Mouse (Mus musculus) WW6 (cell line): ENCODE data around the gene Mrpl27.
"Not testable (repeated sequence)": the region's sequence is repeated elsewhere in the genome, so short reads cannot be mapped to it uniquely, and the experiment has no call there.

ENCODE experiments used
- DNase-seq: peaks from one replicate; pipeline ENCODE4 v3.0.0-alpha.2; 2013; ENCODE audit warnings: low read depth, low spot score

The Mrpl27 gene

DNA sequence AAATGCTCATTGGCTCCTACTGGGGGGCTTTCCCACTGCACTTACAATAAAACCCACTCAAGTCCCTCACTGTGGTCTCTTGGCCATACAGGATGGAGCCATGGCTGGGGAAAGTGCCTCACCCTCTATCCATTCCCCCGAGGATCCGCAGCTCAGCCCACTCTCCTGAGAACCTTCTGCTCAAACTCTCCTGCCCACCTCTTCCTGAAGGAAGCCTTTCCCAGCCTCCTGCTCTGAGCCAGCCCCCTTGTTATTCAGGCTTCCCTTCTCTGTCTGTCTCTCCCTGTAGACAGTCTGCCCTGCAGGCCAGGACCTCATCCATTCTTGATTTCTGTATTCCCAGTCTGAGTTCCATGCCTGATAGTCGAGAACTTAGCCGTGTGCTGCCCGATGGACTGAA, 21.4 kb downstream of the Mrpl27 start:
- no peak for DNase-seq

DNA sequence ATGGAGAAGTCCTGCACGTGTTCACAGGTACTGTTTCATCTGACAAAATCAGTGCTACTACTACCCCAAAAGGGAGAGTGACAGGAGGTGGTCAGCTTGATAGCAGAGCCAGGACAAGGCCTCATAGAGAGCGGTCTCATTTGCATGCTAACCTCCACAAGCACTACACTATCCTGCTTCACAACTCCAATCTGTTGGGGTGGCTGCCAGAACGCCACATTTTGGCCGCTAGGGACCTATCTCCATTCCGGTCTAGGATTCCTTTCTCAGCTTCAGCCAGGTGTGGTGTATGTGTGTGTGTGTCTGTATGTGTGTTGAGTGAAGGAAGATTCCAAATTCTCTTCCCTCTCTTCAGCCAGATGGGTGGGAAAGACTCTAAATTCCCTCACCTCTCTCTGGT, 21.9 kb downstream of the Mrpl27 start:
- no peak for DNase-seq

DNA sequence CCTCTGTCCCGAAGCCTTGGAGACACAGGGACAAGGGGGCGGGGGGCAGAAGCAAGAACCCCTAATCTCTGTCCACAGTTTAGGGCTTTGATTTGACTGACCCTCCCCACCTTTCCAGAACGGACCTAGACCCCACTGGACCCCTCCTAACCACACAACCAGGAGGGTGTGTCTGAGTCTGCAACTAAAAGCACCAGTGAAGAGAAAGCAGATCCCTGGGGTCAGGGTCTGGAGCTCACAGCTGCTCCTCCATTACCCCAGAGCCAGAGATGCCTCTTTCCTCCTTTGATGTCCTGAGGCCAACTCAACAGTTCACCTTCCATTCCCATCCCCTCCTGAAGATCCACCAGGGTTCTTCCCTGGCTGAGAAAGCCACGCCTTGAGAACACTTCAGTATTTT, 22.7 kb downstream of the Mrpl27 start:
- no peak for DNase-seq

DNA sequence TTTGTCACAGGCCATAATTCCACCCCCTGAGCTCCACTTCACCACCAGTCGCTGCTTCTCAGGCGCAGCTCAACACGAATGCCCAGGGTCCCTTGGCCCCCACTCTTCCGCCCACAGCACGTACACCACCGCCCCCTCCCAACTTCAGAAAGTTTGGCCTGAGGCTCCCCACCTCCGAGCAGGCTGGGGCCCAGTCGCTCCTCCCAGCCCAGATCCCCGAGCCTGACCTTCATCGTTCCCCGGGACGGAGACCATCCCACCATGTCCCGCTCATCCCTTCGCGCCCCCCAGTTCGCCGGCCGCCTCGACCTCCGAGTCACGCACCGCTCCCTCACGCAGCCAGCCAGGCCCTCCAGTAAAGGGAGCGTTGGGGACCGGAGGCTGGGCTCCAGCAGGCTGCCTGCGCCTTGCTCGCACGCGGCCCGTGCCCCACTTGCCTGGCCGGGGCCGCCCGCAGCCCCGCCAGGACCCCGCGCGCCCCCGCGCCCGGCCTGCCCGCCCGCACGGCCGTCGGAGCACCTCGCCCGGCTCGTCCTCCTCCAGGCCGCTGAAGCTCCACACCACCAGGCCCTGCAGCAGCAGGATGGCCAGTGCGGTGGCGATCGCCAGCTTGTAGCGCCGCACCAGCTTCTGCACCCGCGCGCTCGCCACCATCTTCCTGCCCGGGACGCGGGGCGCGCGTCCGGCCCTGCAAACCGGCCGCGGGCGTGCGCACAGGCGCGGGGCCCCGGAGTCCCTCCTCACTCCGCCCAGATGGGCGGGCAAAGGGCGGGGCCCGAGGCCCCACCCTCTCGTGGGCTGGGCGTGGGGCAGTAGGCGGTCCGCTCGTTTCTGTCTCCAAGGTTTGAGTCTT, 23.4 kb downstream of the Mrpl27 start, which contains the start of gene Xylt2:
TSS of gene Xylt2 (minus strand) at position 762 of the 853 bp plus-strand sequence.
- peak; percentile 84 for DNase-seq

DNA sequence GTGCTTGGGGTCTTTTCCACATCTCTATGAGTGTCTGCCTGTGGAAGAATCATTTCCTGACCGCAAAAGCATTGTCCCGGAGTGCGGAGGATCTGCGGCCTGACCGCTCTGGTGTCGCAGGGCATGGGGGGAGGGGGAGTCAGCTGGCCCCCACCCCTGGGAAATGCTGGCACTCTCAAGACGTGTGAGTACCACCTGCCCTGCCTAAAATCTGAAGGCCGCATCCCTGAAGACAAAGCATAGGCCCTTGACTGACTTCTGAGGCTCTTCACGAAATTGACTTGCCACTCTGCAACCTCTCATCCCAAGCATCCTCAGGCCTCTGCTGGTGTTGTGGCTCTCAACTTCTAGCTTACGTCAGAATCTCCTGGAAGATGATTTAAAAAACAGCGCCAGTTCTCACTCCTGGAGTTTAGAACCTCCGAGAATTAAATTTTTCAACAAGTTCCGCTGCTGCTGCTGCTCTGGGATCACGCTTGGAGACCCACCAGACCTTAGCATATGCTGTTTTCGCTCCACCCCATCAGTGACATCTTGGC, 24.1 kb downstream of the Mrpl27 start:
- DNase-seq: no peak

DNA sequence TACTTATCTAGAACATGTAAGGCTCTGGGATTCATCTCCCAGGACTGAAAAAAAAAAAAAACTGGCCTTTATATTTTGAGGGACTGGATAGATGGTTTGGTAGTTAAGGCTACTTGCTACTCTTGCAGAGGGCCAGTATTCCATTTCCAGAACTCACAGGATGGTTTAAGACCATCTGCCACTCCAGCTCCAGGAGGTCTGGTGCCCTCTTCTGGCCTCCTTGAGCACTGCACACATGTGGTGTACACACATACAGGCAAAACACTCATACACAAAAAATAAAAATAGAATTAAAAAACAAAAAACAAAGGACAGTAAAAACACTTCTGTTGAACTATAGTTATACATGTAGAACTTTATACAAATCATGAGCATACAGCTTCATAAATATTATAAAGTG, 27.1 kb downstream of the Mrpl27 start:
- DNase-seq: no peak

DNA sequence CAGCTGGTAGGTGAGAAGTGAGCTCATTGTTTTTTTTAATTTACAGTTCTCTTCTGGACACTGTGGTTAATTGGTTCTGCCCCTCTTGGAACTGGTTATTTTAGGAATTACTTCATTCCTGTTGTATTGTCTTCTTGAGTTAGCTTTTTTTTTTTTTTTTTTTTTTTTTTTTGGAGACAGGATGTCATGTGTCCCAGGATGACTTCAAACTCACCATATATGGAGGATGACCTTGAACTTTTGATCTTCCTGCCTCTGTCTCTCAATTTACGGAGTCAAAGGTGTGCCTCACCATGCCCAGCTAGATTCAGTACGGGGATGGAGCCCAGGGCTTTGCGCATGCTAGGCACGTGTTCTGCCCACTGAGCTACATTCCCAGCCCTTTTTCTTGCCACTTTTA, 28.1 kb downstream of the Mrpl27 start:
- no peak for DNase-seq

DNA sequence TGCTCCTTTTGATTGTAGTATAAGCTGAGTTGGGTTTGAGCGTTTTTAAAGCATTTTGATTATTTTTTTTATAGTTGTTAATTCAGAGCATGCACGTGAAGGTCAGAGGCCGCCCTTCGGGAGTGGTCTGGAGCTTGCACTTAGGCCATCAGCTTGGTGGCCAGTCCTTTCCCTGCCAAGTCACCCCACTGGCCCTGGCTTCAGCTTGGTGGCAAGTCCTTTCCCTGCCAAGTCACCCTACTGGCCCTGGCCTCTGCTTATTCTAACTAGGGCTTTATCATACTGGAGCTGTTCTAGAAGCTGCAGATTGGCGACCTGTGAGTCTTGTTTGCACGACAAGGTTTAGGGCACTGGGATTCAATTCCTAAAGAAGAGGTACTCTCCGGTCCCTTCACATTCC, 28.9 kb downstream of the Mrpl27 start:
- no peak for DNase-seq

DNA sequence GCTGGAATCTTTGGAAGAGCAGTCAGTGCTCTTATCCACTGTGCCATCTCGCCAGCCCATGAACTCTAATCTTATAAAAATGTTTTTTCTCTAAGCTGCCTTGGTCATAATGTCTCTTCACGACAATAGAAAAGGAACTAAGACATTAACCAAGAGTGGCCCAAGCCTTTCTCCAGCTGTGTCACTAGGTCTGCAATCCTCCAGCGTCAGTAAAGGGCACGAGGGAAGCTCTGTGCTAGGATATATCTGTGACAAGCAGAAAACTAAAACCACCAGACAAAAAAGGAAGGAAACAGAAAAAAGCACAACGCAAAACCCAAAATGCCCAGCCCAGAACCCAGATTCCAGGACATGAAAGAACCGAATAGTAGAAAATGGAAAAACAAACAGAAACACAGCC, 33.6 kb downstream of the Mrpl27 start:
- no peak for DNase-seq

DNA sequence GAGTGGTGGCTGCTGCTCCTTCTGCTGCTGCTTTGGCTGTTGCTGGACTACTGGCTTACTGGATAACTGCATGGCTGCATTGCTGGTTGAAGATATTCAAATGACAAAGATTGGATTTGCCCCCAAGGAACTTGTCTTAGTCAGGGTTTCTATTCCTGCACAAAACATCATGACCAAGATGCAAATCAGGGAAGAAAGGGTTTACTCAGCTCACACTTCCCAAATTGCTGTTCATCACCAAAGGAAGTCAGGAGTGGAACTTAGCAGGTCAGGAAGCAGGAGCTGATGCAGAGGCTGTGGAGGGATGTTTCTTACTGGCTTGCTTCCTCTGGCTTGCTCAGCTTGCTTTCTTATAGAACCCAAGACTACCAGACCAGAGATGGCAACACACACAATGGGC, 38.9 kb downstream of the Mrpl27 start:
- not testable (repeated sequence) for DNase-seq

DNA sequence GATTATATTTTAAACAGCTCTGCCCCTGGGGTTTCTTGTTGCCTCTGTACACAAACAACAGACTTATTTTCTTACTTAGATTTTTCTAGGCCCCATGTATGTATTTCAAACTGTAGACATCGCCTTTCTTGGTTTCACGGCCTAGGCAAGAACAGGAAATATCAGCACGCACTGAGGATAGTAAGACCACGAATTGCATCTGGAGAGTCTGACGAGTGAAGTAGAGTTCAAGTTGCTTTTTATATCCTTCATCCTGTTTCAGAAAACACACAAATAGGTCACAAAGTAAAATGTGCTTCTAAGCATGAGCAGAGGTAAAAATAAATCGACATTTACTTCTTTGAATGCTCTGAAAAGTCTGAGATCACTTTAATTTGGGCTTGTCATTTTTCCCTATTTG, 41.9 kb downstream of the Mrpl27 start:
- DNase-seq: no peak

DNA sequence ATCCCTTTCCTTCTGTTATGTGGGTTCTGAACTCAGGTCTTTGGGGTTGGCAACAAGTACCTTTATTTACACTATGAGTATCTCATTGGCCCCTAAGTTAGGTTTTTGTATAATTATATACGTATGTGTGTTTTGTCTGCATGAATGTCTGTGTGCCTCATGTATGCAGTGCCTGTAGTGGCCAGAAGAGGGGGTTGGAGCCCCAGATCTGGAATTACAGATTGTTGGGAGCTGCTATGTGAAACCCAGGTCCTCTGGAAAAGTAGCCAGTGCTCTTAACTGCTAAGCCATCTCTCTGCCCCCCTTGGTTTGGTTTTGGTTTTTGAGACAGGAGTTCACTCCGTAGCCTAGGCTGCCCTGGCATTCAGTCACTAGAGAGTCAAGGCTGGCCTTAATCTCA, 43.6 kb downstream of the Mrpl27 start:
- DNase-seq: no peak

DNA sequence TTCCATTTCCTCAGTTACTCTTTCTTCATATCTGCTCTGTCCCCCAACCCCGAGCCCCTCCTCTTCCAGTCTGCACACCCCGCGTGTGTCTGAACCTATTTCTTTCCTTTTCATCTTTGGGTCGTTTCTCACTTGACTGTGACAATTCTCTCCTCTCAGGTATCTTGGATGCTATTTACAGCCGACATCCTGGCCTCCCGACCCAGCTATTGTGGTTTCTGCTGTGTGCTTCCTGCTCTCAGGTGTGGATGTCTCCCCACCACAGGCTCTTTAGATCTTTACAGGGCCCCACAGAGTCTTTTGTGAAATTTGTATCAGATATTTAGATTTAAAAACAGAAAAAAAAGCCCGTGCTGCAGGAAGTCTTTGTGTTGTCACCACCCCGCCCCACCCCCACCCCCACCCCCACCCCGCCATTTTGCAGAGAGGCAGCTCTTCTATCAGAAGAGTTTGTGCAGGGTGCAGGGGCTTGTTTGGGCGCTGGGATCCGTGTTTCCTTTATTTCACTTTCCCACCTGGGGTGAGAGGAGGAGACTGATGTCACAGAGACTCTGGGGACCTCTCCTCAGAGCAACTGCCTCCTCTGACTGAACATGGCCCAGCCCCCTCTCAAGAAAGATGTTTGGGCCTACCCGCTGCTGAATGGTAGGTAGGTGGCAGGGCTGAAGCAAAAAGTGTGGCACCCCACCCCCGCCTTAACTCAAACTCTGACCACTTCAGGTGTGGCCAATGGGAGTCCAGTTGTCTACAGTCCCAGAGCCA, 44.3 kb downstream of the Mrpl27 start:
- DNase-seq: no peak

DNA sequence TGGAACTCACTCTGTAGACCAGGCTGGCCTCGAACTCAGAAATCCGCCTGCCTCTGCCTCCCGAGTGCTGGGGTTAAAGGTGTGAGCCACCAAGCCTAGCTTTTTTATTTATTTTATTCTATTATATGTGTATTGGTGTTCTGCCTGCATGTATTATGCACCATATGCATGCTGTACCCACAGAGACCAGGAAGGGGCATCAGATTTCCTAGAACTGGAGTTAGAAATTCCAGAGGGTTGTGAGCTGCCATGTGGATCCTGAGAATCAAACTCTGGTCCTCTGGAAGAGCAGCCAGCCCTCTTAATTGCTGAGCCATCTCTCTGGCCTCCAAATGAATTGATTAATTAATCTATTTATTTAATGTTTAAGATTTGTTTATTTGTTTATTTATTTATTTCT, 45.8 kb downstream of the Mrpl27 start:
- DNase-seq: no peak

DNA sequence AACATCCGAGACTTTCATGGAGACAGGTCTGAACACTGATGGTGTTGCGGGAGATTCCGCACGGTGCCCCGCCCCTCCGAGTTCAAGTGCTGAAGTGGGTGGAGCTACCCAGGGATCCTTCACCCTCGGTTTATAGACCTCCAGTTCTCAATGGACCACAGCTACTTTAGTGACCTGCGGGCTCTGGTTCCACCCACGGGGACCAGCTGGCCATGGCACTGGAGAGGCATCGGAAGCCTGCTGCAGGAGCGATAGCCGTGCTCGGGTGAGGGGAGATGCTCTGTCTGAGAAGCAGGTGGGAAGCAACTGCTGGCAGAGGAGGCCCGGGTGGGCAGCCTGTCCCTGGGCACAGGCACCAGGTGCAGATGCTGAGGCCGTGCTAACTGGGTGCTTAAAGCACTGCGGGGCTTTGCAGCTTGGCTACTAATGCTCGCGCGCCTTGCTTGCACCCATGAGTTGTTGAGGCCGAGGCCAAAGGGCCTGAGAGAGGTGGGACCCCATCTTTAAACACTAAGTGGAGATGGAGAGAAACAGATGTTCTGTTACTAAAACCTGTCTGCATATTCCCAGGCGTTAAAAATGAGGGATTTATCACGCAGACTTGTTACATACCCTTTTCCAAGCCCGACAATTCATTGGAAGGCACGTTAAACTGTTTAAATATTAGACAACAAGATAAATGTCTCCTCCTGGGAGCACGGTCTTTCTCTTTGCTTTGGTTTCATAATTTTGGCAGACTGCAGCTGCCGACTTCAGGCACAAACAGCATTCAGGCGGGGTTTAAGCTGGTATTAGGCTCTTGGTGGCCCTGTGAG, 48.0 kb downstream of the Mrpl27 start:
- no peak for DNase-seq

DNA sequence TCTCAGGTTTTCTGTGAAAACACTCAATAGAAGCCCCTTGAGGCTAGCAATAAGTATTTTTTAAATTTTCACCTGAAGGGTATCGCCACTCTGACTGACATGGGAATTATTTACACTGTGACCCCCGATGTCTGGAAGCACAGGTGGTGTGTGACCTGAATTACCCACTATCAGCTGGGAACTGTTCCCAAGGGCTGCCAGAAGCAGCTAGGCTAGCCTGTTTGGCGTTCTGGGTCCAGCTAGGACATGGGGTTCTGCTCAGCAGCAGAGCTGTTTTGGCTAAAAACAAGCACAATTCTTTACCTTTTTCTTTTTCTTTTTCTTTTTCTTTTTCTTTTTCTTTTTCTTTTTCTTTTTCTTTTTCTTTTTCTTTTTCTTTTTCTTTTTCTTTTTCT, 48.6 kb downstream of the Mrpl27 start:
- DNase-seq: no peak

DNA sequence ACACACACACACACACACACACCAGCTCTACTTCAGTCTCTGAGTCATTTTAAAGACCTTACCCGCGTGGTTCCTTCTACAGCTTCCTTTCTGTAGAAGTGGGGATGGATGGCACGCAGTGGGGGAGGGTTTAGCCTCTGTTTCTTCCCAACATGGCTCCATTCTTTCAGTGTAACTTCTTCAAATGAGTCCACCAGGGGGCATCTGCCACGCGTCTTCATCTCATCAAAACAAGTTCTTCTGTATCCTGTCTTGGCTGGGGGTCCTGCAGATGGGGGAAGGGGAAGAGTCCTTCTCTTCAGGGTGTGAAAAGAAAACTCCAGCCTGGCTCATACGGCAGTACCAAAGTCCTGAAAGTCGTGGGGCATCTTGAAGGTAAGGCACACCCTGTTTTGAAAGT, 50.5 kb downstream of the Mrpl27 start:
- no peak for DNase-seq

DNA sequence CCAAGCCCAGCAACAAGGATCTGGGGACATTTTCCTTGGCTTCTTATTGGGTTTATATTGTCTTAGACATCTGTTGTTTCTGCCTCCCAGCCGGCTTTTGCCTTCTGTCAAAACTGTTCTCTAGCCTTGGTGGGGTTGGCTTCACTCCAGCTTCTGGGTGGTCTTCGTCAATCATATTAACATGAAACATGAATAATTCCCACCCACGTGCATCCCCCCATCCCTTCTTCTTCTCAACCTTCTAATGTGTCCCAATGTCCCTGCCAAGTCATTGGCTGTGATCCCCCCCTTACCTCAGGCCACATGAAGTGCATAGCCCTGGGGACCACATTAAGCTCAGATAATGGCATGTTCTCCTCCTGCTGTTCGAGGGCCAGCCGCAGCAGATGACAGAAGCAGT, 50.9 kb downstream of the Mrpl27 start, which contains the start of gene Gm11541:
TSS of gene Gm11541 (minus strand) at position 28 of the 400 bp plus-strand sequence.
- DNase-seq: no peak
